Comparison of ENCODE assay signal across 18 mouse cellular contexts in the genomic region with DNA sequence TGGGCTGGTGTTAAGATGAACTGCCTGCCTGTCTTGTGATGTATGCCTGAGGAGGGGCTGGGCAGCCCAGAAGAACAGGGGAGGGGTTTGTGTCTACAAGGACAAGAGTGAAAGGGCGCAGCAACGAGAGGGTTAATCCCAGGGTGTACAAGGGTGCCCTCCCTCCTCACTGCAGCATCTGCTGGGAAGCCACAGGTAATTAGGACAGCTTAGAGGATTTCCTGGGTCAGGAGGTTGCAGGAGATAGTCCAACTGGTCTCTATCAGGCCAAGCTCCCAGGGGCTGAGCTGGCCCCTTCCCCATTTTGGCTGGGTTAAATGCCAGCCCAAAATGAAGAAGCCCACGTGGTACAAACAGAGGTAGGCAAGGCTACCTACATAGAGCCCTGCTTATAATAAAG. TPM values are rescaled to one million over a fixed set of nuclear protein-coding genes. Genes with fewer than 3 reads are reported as not detected.
"Had no signal": no experiment of that assay in that cellular context is flagged by ENCODE, and none has a peak within 500 bp of the region (broad histone marks: within the 10 kb centered on the region; RNA-seq: fewer than 3 reads in every experiment).

No protein-coding gene starts in this region.

- DNase-seq: heart, adult 2 months; heart, postnatal 10 days; heart, postnatal 14 days; heart, postnatal 36 days; heart, postnatal 4 days; kidney, adult 11 months; kidney, adult 18-20 months; kidney, adult 2 months; kidney, adult 8-10 months; kidney, adult 9 months; kidney, postnatal 10 days; kidney, postnatal 14 days; kidney, postnatal 25 days; kidney, postnatal 36 days; kidney, postnatal 4 days; layer of hippocampus, adult 9-11 months had no signal

RNA-seq across cellular contexts. Expression of a gene that starts 20.3 kb away (rescaled TPM):
- total RNA-seq: hematopoietic stem cell, adult 5-6 weeks had no signal
- polyA plus RNA-seq: inflammation-experienced regulatory T-cells, adult 6 months had no signal
